Mouse (Mus musculus): Measurements from ENCODE around the gene Hjurp. TPM values are rescaled to one million over a fixed set of nuclear protein-coding genes. Genes with fewer than 3 reads are reported as not detected.
A peak's percentile ranks its signal among the peaks of the same experiment; 100 is the strongest.

Gene Hjurp
- total RNA-seq, 2 experiments from 2014 or later: 80.5 to 88.1 TPM

DNA sequence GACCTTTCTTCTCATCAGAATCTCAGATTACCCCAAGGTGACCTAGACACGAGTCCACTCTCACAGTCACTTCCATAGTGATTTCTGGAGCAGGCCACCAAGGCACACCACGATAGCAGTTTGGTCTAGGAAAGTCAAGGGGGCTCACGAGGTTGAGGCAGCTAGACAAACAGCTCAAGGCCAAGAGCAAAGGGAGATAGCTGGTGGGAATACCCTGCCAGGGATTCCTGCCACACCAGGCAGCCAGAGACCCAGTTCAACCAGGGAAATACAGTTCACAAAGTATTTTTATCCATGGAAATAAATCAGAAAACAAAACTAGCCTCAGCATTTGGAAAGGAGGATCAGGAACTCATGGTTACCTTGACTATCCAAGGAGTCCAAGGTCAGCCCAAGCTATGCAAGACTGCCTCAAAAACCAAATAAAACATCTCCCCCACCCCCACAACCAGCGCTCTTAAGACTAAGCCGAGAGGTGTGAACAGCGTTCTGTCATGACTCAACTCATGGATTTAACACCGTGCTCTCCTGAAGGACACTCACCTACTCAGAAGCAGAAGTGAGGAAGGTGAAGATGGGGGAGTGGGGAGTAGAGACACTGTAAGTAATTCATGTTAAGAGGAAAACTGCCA is 13.1 kb downstream of the Hjurp start:
- DNase-seq (ENCODE audit: low spot score in 2 of 2): no peak

DNA sequence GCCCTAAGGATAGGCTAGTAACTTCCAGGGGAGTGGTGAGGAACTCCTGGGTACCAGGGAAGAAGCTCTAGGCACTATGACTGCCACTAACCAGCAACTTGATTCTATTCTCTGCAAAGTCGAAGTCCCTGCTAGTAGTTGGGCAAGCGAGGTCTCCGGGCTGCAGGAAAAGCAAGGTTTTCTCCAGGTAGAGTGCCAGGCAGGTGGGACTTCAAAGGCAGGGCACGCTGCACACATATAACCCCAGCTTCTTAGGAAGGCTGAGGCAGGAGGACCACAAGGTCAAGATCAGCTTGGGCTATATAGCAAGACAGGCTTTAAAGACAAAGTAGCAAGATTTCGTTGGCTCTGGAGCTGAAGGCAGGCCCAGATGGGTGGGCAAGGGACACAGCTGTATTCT is 13.7 kb downstream of the Hjurp start:
- DNase-seq (ENCODE audit: low spot score in 2 of 2): no peak

DNA sequence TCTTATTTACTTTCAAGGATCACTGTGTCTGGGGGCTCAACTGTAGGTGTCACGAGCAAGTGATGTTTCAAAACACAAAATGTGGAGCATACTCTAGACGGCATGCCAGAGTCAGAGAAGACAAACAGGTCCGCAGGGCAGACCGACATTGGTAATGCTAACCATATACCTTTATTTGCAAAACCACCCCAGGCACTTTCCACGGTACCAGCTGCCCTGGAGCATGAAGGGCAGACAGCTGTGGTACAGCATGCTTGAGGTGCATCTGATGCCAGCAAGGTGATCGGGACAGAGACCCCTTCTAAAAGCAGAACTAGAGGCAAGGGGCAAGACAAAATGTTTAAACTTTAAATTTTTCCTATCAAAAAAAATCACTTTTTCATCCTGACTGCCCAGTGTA is 14.5 kb downstream of the Hjurp start:
- DNase-seq (ENCODE audit: low spot score in 2 of 2): peak in 1 of 2 experiments; percentile 52

DNA sequence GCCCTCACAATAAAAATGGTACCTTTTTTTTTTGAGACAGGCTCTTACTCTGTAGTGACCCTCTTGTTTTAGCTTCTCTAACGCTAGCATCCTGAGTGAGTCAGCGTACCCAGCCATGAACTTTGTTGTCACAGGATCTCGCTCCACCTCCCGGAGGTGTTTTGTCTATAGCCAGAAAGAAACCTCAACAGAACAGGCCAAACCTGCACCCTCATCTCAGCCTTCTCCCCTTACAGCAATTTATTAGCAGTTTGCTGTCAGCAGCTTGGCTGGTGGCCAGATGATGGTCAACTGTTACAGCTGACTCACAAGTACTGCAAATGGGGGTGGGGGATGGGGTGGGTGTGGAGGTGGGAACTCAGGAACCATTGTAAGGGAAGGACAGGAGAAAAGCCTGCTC is 15.2 kb downstream of the Hjurp start:
- DNase-seq (ENCODE audit: low spot score in 2 of 2): peak in 1 of 2 experiments; percentile 72

DNA sequence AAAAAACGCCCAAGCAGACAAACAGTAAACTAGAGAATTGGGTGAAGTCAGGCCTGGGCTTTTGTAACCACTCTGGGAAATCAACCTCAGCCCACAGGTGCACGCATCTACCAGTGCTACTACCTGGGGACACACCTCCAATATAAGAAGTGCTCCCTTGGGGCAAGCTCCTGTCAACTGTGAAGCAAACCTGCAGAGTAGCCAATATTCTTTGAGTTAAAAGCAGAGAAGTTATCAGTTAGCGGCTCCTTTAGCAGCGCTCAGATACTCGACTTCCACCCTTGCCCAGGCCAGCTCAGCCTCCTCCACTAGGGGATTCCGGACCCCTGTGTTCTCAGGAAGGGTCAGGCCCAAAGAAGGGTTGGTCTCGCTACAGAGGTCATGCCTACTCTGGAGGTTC is 15.7 kb downstream of the Hjurp start:
- DNase-seq (ENCODE audit: low spot score in 2 of 2): peak in 1 of 2 experiments; percentile 63

DNA sequence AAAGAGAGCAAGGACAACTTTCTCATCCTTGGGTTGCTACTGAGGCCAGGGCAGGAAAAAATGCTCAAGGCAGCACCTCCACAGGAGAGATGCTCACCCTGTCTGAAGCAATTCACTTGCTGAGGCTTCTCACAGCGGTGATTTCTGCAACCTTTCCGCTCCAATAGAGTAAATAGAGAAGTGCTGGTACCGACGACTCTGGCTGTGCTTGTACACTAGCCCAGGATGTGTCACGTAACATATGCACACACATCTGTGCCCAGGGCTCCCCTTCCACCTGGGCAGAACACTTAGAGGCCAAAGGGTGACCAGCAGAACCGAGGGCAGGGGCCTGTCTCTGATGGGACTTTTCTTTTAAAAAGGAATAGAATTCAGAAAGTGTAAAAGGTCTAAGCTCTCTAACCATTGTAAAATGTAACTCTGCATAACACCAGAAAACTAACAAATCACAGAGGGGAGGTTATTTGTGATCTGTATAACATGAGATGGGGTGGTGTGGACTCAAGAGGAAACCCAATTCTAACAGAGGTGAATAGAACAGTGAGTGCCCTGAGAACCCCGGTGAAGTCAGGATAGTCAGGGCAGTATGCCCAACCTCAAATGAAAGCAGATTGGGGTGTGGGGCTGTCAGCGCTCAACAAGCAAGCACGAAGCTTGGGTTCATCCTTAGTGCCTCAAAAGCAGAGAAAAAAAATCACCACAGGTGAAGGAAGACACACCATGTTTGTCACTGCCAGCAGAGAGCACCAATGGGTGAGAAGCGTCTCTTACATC is 16.6 kb downstream of the Hjurp start:
- no peak for DNase-seq (ENCODE audit: low spot score in 2 of 2)

DNA sequence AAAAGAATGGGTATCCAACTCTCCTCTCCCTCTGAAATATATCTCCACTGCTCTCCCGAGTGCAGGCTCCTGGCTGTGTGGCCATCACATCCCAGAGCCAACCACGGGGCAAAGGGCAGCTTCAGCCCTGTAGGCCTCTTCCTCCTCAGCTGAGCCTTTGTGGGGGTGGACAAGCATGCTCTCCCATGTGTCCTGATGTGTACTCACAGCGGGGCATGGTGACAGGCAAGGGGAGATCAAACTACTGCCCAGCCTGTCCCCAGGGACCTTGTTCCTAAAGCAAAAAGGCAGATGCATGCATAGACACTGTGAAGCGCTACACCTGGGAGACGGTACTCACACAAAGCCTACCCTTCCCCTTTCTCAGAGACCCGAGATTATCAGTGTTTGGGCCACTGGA is 17.3 kb downstream of the Hjurp start:
- peak; percentile 70 to 72 for DNase-seq (ENCODE audit: low spot score in 2 of 2)

DNA sequence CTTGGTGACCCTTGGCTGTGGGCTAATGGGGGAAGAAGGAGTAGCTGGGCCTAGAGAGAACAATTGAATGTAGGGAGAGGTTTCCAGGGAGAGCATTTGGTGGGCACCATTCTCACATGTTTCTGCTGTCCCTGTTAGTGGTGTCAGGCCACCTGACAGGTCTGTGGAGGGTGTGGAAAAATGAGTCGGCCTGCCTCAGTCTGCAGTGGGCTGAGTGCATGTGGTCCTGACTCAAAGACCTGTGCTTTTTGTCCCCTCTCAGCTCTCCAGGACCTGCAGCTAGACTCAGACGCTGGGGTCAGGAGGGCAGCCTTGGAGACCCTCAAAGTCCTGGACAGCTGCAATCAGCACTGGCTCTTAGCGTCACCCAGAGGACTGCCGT is 17.8 kb downstream of the Hjurp start:
- DNase-seq (ENCODE audit: low spot score in 2 of 2): no peak

DNA sequence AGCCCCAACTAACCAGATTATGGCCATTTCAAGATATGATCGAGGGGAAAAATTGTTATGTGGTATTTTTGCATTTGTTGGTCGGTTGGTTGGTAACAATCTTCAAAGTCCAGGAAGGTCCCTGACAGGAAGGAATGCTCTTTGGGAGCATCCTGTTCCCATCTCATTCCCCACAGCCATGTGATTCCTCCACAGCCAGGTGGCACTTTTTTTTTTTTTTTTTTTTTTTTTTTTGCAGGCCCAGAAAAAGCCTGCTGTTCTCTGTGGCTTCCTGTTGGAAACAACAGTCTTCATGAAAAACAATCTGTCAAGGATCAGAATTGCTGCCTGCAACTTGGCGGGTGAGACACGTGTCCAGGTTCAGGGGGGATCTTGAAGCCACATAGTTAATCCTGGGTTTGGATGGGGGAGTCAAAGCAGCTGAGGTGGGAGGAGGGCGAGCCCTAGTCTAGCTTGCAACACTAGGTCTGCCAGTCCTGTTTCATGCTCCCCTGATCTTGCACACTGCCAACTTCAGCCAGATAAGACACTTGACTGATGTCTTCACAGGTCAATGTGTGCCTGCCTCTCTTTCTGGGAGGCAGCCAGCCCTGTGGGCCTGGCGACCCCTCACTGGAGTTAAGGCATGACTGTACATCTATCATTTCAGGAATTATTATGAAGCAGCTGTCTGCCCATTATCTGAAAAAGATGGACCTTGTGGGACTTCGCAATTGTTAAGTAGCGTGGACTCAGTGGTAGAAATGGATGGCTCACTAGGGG is 18.4 kb downstream of the Hjurp start:
- DNase-seq (ENCODE audit: low spot score in 2 of 2): no peak

DNA sequence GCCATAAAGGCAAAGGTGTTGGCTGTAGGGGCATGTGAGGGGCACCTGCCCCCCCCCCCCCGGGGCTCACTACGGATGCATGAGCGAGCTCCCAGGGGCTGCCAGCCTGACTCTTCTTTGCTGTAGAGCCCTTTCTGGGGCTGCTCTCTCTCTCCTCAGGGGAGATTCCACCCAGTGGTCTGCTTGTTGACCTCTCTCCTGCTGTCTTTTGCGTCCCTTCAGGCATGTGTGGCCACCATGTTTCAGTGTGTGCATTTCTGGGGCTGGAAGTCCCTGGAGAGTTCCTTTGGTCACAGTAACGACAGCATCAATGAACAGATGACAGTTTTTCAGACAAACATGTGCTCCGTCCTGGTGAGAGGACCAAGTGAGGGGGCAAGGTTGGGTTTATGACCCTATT is 19.1 kb downstream of the Hjurp start:
- no peak for DNase-seq (ENCODE audit: low spot score in 2 of 2)

DNA sequence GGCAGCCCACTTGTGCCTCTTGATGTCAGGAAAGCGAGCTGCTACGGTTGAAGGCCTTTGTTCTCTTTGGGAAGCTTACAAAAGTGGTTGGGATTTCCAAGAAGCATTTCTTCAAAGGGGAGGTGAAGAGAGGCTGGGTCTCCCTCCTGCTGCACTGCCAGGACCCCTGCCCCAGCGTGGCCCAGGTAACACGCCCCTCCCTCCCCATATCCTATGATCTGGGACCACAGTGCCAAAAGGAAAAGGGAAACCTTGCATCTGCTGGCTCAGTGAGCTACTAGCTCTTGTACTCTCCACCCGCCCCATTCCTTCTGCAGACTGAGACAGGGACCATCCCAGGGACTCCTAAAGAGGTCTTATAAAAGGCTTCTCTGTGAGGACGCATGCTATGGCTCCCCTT is 19.8 kb downstream of the Hjurp start:
- peak in 1 of 2 experiments; percentile 51 for DNase-seq (ENCODE audit: low spot score in 2 of 2)

DNA sequence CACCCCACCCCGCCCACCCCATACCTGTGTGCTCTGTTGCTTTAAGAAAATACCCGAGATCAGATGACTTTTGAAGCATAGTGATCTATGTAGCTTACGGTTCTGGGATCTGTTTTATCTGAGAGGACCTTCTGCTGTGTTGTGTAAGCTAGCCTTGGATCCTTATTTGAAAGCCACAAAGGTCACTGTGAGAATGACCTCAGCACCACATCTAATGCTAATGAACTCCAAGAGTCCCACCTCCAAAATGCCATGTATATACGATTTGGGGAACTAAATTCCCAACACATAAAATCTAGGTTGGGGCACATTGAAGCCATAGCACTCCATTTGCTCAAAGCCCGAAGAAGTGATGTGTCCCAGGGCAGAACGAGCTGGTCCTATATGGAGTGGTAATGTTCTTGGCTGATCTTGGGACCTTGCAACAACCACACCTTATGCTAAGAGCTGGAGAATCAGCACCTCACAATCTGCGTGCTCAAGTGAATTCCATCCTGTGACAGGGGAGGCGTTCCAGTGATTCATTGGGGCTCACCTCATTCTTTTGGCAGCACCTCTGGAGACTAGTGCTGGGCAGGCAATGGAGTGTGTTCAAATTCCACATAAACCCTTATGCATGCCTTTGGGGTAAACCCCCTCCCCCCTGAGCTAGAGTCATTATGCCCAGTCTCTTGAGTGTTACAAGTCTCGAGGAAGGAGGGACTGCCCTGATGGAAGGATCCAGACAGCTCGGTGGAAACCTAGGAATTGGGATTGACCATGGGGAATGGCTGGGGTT is 20.4 kb downstream of the Hjurp start:
- DNase-seq (ENCODE audit: low spot score in 2 of 2): no peak

DNA sequence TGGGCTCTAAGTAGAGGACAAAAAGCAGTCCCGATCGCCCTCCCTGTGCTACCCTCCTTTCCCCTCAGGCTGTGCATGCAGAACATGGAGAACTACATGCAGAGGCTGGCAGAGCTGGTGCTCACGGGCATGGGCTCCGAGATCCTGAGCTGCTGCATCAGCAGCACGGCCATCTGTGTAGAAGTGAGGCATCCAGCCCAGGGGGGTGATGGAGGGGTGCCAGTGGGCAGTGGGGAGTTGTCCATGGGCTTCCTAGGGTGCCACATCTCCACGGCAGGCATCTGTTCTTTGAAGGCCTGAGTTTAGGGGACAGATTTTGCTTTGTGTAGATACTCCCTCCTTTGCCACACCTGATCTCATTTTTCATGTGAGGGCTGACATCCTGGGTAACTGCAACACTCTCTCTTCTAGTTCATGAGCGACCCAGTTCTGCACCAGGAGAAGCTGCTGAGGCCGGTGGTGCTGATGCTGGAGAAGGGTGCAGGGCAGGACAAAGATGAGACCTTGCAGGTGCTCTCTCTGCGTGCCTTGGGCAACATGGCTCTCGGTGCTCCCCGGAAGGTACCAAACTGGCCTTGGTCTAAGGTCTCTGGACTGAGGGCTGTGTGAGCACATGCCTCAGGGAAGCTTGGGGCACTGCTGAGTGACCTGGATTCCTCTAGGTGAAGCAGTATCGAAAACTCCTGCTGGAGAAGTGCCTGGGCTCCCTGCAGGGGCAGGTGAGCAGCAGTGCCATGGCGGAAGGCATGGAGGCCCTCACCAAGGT is 21.3 kb downstream of the Hjurp start:
- DNase-seq (ENCODE audit: low spot score in 2 of 2): peak in 1 of 2 experiments; percentile 61

DNA sequence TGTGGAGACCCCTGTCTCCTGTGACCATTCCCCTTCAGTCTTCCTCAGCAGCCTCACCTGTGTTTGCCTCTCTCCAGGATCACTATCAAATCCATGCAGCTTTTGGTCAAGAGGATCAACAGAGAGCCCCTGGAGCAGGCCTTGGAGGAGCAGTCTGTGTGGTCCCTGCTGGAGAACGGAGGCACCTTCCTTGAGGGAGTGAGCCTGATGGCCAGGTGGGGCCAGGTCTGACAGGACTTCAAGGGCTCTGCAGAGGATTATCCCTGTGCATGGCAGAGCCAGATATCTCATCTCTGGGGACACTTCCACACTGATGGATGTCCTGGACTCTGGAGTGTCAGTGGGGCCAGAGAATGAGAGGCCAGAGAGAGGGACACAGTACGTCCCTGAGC is 22.0 kb downstream of the Hjurp start:
- DNase-seq (ENCODE audit: low spot score in 2 of 2): peak in 1 of 2 experiments; percentile 53

DNA sequence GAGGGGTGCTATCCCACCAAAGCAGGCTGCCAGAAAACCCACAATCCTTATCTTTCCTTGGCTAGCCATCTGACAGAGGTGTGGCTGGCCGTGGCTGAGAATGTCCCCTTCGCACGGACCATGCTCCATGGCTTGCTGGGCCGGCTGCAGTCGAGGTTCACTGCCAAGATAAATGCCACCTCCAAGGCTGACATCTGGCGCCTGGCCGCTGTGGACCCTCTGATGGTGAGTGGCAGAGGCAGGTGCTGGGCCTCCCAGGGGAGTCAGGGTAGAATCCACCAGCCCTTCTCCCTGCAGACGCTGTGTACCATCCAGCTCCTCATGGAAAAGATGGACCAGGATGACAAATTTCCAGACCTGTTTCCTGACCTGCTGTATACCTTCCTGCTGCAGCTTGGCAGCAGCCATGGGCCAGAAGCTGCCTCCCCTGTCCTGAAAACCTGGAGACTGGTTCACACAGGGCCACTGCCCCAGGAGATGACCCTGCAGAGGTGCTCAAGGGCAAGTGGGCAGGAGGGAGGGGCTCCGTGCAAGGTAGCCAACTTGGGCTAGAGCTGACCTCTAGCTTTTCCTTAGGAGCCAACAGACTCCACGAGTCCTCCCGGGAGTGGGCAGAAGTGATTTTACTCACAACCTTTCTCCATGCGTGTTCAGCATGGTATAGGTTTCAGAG is 22.5 kb downstream of the Hjurp start:
- DNase-seq (ENCODE audit: low spot score in 2 of 2): peak; percentile 75 to 83

DNA sequence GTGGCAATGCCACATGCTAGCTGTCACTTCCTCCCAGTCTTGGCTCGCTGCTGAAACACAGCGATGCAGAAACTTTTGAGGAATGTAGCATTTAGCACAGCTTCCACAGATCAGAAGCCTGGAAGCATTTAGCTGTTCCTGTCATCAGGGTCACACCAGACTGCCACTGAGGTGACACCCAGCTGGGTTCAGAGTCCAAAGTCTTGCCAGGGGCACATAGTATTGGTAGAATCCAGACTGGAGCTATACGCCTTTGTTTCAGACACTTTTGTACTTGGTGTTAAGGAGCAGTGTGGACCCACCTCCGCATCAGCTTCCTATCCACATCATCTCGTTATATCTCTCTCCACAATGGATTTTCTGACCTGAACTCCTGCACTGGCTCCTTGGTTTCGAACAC is 23.9 kb downstream of the Hjurp start:
- no peak for DNase-seq (ENCODE audit: low spot score in 2 of 2)

DNA sequence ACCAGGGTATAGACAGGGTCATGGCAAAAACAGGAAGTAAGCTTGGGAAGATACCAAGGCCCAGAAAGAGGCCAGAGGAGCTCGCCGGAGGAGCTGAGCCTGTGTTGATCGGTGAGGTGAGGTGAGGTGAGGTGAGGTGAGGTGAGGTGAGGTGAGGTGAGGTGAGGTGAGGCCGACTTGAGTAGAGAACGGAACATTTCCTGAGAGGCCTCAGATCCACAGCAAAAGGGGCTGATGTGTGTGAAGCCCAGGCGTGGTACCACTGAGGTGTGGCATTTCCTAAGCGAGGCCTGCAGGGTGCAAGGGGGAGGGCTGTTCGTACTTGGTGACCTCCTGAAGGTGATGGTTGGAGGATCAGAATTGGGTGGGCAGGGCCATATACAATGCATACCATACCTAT is 24.3 kb downstream of the Hjurp start:
- no peak for DNase-seq (ENCODE audit: low spot score in 2 of 2)

DNA sequence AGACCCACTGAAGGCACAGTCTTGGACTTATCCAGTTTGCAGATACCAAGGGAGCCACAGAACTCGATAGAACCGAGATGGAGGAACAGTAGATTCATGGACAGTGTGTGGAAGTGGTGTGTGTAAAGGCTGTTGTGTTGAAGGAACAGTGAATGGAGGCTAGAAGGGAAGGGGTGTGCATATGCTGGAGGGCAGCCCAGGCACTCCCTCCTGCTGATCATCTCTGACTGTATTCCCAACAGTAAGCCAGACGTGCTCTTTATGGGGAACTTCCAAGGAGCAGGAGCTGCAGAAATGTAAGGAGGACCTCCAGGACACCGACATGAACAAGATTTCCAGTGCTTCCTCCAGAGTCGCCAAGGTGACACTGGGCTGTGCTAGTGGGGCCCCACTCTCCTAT is 27.4 kb downstream of the Hjurp start:
- DNase-seq (ENCODE audit: low spot score in 2 of 2): no peak

DNA sequence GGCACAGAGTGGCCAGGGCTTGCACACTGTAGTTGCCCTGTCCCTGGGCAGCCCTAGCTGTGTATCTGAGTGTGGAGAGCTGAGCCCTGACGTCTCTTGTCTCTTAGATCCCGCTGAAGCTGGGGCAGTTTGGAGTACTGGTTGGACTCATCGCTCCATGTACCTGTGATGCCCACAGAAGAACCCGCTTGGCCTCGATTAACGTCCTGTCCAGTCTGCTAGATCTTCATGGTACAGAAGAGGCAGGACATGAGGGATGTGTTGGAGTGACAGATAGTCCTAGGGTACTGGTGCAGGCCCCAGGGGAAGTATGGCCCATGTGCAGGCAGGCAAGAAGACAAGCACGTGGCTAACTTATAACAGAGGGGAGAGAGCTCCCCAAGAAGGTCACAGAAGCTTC is 27.8 kb downstream of the Hjurp start:
- DNase-seq (ENCODE audit: low spot score in 2 of 2): no peak

DNA sequence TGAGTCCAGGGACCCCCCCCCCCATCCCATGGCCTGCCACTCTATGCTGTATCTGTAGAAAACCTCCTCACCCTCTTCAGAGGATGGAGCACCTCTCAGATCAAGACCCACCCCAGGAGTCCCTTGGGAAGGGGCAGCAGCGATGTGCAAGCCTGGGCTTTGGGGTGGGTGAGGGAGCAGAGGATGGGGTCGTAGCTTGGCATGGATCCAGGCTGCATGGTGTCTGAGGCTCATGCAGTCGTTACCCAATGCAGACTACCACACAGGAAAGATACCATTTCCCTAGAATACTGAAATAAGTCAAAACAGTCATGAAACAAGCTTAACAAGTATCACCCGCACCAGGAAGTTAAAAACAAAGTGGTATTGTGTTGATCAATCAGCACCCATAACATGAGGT is 28.8 kb downstream of the Hjurp start:
- DNase-seq (ENCODE audit: low spot score in 2 of 2): no peak
